In genomic region chr16:4160246-4160897, GRCm38 (mm10) we compare ENCODE assay signal across 8 mouse cellular contexts. TPM values are rescaled to one million over a fixed set of nuclear protein-coding genes. Genes with fewer than 3 reads are reported as not detected.
A peak's percentile ranks its signal among the peaks of the same experiment; 100 is the strongest.
DNase-seq lines count a peak whose midpoint lies in the region; ATAC-seq and TF ChIP-seq lines count a peak whose summit lies in the region.

No protein-coding gene starts in this region.

- H3K27ac ChIP-seq in cortical plate, adult 2 months (ENCODE audit: insufficient read depth, low read length), result peak overlapping the region; percentile 7; the same call in 1 of the 2 replicates
- H3K27ac ChIP-seq in neural tube, embryonic 15.5 days (replicated peaks), result peak overlapping the region; percentile 63; the same call in 1 of the 2 replicates

- no peaks in the 10 kb centered on the region for H3K9me3 ChIP-seq in neural tube, embryonic 15.5 days (replicated peaks)

- TF ChIP-seq CTCF in cortical plate, adult 2 months (IDR thresholded peaks at IDR 0.05; ENCODE audit: extremely low read depth, insufficient read depth, low read length), result no peak

- no peak overlapping the region for H3K4me2 ChIP-seq in neural tube, embryonic 15.5 days

- no peak for TF ChIP-seq POLR2A in cortical plate, adult 2 months (IDR thresholded peaks at IDR 0.05; ENCODE audit: extremely low read depth, insufficient read depth, low read length)

- no peaks in the 10 kb centered on the region for H3K27me3 ChIP-seq in neural tube, embryonic 15.5 days (replicated peaks)

- no peak overlapping the region for H3K9ac ChIP-seq in neural tube, embryonic 15.5 days (replicated peaks)

- WGBS in large intestine, adult 2 months, result 59% methylated on average over 4 of the region's 4 CpGs
- 88% methylated on average over 4 of the region's 4 CpGs for WGBS in neural tube, embryonic 15.5 days

- H3K4me3 ChIP-seq in cortical plate, adult 2 months (ENCODE audit: insufficient read depth, low read length), result no peak overlapping the region
- no peak overlapping the region for H3K4me3 ChIP-seq in neural tube, embryonic 15.5 days (replicated peaks)

- H3K4me1 ChIP-seq in cortical plate, adult 2 months (ENCODE audit: control insufficient read depth, insufficient read depth, low read length), result peaks cover 8% of the 10 kb centered on the region
- H3K4me1 ChIP-seq in neural tube, embryonic 15.5 days, result peaks cover 29% of the 10 kb centered on the region

- no peaks in the 10 kb centered on the region for H3K36me3 ChIP-seq in neural tube, embryonic 15.5 days

- no peak; the same call in 1 of the 2 replicates for ATAC-seq in neural tube, embryonic 15.5 days (ENCODE audit: low FRiP score)

- DNase-seq in kidney, adult 11 months, result peak; percentile 23
- DNase-seq in kidney, postnatal 4 days, result no peak
- DNase-seq in adrenal gland, adult 8-10 months, result peak; percentile 31
- DNase-seq in large intestine, adult 2 months (ENCODE audit: low read depth, low spot score), result peak; percentile 4
- DNase-seq in embryo, embryonic 11 days, result no peak
- DNase-seq in ovary, adult 18-20 months (ENCODE audit: low spot score), result no peak

RNA-seq across cellular contexts. Expression of gene Crebbp, which starts 53.4 kb away (rescaled TPM):
- total RNA-seq in adrenal gland, adult 8-10 months (2022), result 10 to 100 TPM; 47.8 to 76.1 (median 57.0) TPM
- polyA plus RNA-seq in cortical plate, adult 2 months (2012; rRNA removed), result 24.8 and 26.8 TPM in 2 replicates
- polyA plus RNA-seq in large intestine, adult 2 months (2012; rRNA removed), result 18.2 and 23.9 TPM in 2 replicates
- 32.7 and 33.9 TPM in 2 replicates for polyA plus RNA-seq in neural tube, embryonic 15.5 days (2015; fragmentation: Nextera tagmentation; extraction: Ambion mirVana)

Comparison
In these comparisons a context has a peak if more than half of its experiments do, and no peak if none do; other contexts are left out.
1. DNase-seq: peak in kidney, adult 11 months (single experiment), adrenal gland, adult 8-10 months (single experiment) and large intestine, adult 2 months (single experiment); none in kidney, postnatal 4 days (0 of 2), embryo, embryonic 11 days (single experiment) and ovary, adult 18-20 months (single experiment).